Mouse (Mus musculus) frontal cortex, adult 2 months (tissue): Measurements from ENCODE around the gene Tas1r3. TPM values are rescaled to one million over a fixed set of nuclear protein-coding genes. Genes with fewer than 3 reads are reported as not detected.

Experiments
- DNase-seq, 2 experiments: peaks; one replicate each; pipeline ENCODE4 v3.0.0; 2022; ENCODE audit warnings: low spot score in 1 of 2; ENCODE audit errors: extremely low spot score in 1 of 2
- polyA plus RNA-seq: library from polyadenylated mRNA; depleted of rRNA; stranded (reverse); fragments of >200 nt; gene quantifications from 2 replicates; pipeline ENCODE4 v1.2.3, GENCODE M21; 2012; rRNA removed

Gene Tas1r3
- polyA plus RNA-seq, 1 experiment = 0.38 TPM

DNA sequence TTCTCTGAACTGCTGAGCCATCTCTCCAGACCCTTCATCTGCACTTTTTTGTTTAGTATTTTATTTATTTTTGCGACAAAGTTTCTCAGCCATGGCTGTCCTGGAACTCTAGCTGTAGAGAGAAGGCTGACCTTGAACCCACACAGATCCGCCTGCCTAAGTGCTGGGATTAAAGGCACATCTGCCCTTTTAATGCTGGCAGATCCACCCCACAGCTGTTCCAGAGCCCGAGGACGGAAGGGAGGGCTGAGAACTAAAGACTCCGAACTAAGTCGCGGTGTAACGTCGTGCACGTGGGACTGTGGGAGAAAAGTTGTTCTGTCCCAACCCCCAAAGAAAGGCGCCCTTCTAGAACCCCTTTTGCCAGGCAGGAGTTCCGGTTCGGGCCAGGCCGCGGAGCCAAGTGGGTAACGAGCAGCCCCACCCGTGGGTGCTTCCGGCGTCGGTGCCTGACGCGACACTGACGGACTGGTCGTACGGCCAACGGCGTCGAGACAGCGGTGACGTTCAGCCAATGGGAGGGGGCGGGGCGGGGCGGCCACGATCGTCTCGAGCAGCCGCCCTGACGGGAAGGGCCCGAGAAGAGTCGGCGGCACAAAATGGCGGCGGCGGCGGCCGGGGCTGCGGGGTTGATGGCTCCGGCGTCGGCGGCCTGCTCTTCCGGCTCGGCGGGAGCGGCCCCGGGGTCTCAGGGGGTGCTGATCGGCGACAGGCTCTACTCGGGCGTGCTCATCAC is 51.1 kb downstream of the Tas1r3 start, which contains the start of gene Ccnl2:
TSS of gene Ccnl2 (plus strand) at position 561 of the 736 bp plus-strand sequence.
- DNase-seq = peak; percentile 82 to 93

Other genes with a start within 250 kb of the Tas1r3 start
- gene Cdk11b, start 238.5 kb downstream of the Tas1r3 start, polyA plus RNA-seq = 60.7 and 65.4 TPM in 2 replicates
- not detected in 2 replicates for gene Gm10563, start 218.0 kb downstream of the Tas1r3 start, polyA plus RNA-seq
- 4.6 TPM in 2 replicates for gene Mmp23, start 210.0 kb downstream of the Tas1r3 start, polyA plus RNA-seq
- 136 and 143 TPM in 2 replicates for gene Mib2, start 194.2 kb downstream of the Tas1r3 start, polyA plus RNA-seq
- 52.0 and 57.4 TPM in 2 replicates for gene Fndc10, start 169.0 kb downstream of the Tas1r3 start, polyA plus RNA-seq
- gene Ssu72, start 158.6 kb downstream of the Tas1r3 start, polyA plus RNA-seq = 134 and 142 TPM in 2 replicates
- gene Tmem240, start 128.6 kb downstream of the Tas1r3 start, polyA plus RNA-seq = 62.9 and 63.6 TPM in 2 replicates
- gene Atad3a, start 102.3 kb downstream of the Tas1r3 start, polyA plus RNA-seq = 88.4 and 95.8 TPM in 2 replicates
- 30.7 and 31.8 TPM in 2 replicates for gene Vwa1, start 88.7 kb downstream of the Tas1r3 start, polyA plus RNA-seq
- 24.2 and 26.8 TPM in 2 replicates for gene Tmem88b, start 77.5 kb downstream of the Tas1r3 start, polyA plus RNA-seq
- not detected in 2 replicates for gene Ankrd65, start 72.9 kb downstream of the Tas1r3 start, polyA plus RNA-seq
- gene Mrpl20, start 60.5 kb downstream of the Tas1r3 start, polyA plus RNA-seq = 101 and 116 TPM in 2 replicates
- gene Ccnl2, start 50.9 kb downstream of the Tas1r3 start, polyA plus RNA-seq = 127 and 144 TPM in 2 replicates
- 126 and 131 TPM in 2 replicates for gene Aurkaip1, start 32.1 kb downstream of the Tas1r3 start, polyA plus RNA-seq
- gene Mxra8, start 23.7 kb downstream of the Tas1r3 start, polyA plus RNA-seq = 19.0 and 19.3 TPM in 2 replicates
- 129 and 134 TPM in 2 replicates for gene Dvl1, start 16.0 kb downstream of the Tas1r3 start, polyA plus RNA-seq
- 19.6 and 22.3 TPM in 2 replicates for gene Cptp, start 6.1 kb upstream of the Tas1r3 start, polyA plus RNA-seq
- gene Ints11, start 6.2 kb upstream of the Tas1r3 start, polyA plus RNA-seq = 36.9 and 41.1 TPM in 2 replicates
- gene Pusl1, start 28.4 kb upstream of the Tas1r3 start, polyA plus RNA-seq = 86.6 and 87.9 TPM in 2 replicates
- gene Acap3, start 28.5 kb upstream of the Tas1r3 start, polyA plus RNA-seq = 101 and 109 TPM in 2 replicates
- gene Ube2j2, start 80.5 kb upstream of the Tas1r3 start, polyA plus RNA-seq = 69.5 and 70.8 TPM in 2 replicates
- gene C1qtnf12, start 99.0 kb upstream of the Tas1r3 start, polyA plus RNA-seq = 14.3 and 17.1 TPM in 2 replicates
- gene B3galt6, start 129.3 kb upstream of the Tas1r3 start, polyA plus RNA-seq = 9.7 and 10.6 TPM in 2 replicates
- 123 and 128 TPM in 2 replicates for gene Sdf4, start 129.5 kb upstream of the Tas1r3 start, polyA plus RNA-seq
- 3.6 and 5.9 TPM in 2 replicates for gene Tnfrsf4, start 150.5 kb upstream of the Tas1r3 start, polyA plus RNA-seq
- gene Tnfrsf18, start 162.8 kb upstream of the Tas1r3 start, polyA plus RNA-seq = 0.22 and 0.27 TPM in 2 replicates
- 0.04 and 0.06 TPM in 2 replicates for gene Ttll10, start 196.1 kb upstream of the Tas1r3 start, polyA plus RNA-seq
- gene 9430015G10Rik, start 246.6 kb upstream of the Tas1r3 start, polyA plus RNA-seq = 34.8 and 38.7 TPM in 2 replicates